Mouse (Mus musculus) embryonic facial prominence, embryonic 12.5 days (tissue): ENCODE measurements at regions not wholly inside any gene's neighbourhood (a gene's known extent, or its start where the extent isn't known, plus 50 kb on each side); places are given as distances from the start of the nearest gene placed in this dataset.
A peak's percentile ranks its signal among the peaks of the same experiment; 100 is the strongest.

ENCODE experiments used
- ATAC-seq: fragments of 200-750 bp; cut with Nextera tagmentation; 2 replicates; pipeline ENCODE4 v1.8.0; 2017; ENCODE audit not compliant: insufficient number of reproducible peaks, insufficient read depth, low FRiP score, low TSS enrichment
- H3K27ac ChIP-seq: fragments of 300-500 bp; sonication (generic); 2 replicates; pipeline ENCODE4 v1.5.1; 2016; ENCODE audit warnings: mild to moderate bottlenecking
- H3K27me3 ChIP-seq: fragments of 300-500 bp; sonication (generic); 2 replicates; pipeline ENCODE4 v1.6.1; 2016; ENCODE audit warnings: mild to moderate bottlenecking, moderate library complexity
- H3K36me3 ChIP-seq: fragments of 300-500 bp; sonication (generic); 2 replicates; pipeline ENCODE4 v1.6.1; 2016; ENCODE audit warnings: mild to moderate bottlenecking
- H3K4me1 ChIP-seq: fragments of 300-500 bp; sonication (generic); 2 replicates; pipeline ENCODE4 v1.6.1; 2016
- H3K4me2 ChIP-seq: fragments of 300-500 bp; sonication (generic); replicated peaks from 2 replicates; pipeline ENCODE4 v1.6.1; 2016; ENCODE audit warnings: mild to moderate bottlenecking, moderate library complexity
- H3K4me3 ChIP-seq: fragments of 300-500 bp; sonication (generic); 2 replicates; pipeline ENCODE4 v1.5.1; 2016; ENCODE audit warnings: mild to moderate bottlenecking
- H3K9ac ChIP-seq: fragments of 300-500 bp; sonication (generic); 2 replicates; pipeline ENCODE4 v1.6.1; 2016; ENCODE audit warnings: mild to moderate bottlenecking, moderate library complexity
- H3K9me3 ChIP-seq: fragments of 300-500 bp; sonication (generic); 2 replicates; pipeline ENCODE4 v1.6.1; 2016; ENCODE audit warnings: mild to moderate bottlenecking, moderate library complexity
- WGBS: fragments of 180-500 bp; shearing (Covaris S2); methylation state at CpG from one replicate; pipeline ENCODE4 v1.1.7; 2016; 5-methylcytosine and 5-hydroxymethylcytosine counted together

DNA sequence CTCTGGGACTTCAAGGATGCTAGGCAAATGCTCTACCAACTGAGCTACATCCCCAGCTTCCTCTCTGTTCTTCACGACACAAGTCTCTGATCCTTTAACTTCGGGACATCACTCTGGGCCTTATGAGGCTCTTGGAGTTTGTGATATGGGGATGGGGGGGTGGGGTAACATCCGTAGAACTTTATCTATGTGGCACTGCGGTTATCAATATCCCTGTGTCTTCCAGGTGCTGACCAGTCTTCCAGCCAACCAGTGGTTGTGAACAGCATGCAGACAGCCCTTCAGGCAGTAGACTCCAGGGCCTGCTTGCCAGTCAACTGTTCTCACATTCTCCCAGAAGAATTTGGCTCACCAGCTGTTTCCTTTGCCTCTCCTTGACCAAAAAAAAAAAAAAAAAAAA is 244.7 kb upstream of the Hs6st1 start:
- no peaks in the 10 kb centered on the region for H3K9me3 ChIP-seq
- peaks cover 18% of the 10 kb centered on the region for H3K4me1 ChIP-seq
- WGBS, result 89% methylated on average over 4 of the region's 4 CpGs
- no peak overlapping the region for H3K4me2 ChIP-seq
- no peak overlapping the region for H3K9ac ChIP-seq
- ATAC-seq, result no peak
- no peaks in the 10 kb centered on the region for H3K36me3 ChIP-seq
- H3K27me3 ChIP-seq, result no peaks in the 10 kb centered on the region
- H3K27ac ChIP-seq, result no peak overlapping the region
- H3K4me3 ChIP-seq, result no peak overlapping the region

DNA sequence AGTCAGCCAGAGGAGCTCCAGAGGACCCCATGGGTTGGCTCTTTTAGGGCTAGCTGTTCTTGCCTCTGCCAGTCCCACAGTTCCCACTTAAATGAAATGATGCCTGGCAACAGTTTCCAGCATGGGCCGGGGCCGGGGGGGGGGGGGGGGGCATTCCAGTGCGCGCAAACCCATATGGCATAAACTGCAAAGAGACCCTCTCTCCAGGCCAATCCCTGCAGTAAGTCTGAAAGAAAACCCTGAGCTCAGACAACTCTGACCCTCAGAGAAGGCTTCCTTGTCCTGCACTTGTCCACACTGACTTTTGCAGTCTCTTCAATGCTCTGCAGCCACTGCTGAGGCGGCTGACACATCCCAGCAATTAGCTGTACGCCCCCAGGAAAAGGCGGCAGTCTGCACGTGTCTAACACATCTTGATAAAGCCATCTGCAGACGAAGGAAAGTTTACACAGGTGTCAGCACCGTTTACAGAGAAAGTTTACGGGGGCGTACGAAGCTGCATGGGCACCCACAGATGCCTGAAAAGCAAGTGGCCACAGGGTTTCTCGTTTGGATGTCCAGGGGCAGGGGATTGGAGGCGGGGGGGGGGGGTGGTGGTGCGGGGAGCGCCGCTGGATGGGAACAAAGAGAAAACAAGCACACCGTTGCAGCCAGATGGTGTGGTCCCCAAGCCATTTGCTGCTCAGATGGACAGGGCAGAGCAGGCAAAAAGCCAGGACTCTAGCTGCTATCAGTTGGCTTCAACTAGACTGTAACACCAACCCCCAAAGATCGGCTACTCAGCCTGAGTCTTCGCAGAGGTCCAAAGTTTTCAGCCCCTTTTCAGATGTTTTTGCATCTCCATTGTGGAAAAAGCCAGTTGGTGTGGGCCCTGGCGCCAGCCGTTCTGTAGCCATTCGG is 244.0 kb upstream of the Hs6st1 start:
- Histone ChIP-seq H3K4me1 (peaks cover 18% of the 10 kb centered on the region), H3K4me3 (no peak overlapping the region), H3K9me3 (no peaks in the 10 kb centered on the region), H3K36me3 (no peaks in the 10 kb centered on the region), H3K27me3 (no peaks in the 10 kb centered on the region), H3K27ac (peak overlapping the region; percentile 23; the same call in 1 of the 2 replicates), H3K9ac (no peak overlapping the region), H3K4me2 (no peak overlapping the region)
- ATAC-seq, result no peak
- 54% methylated on average over 24 of the region's 24 CpGs for WGBS

DNA sequence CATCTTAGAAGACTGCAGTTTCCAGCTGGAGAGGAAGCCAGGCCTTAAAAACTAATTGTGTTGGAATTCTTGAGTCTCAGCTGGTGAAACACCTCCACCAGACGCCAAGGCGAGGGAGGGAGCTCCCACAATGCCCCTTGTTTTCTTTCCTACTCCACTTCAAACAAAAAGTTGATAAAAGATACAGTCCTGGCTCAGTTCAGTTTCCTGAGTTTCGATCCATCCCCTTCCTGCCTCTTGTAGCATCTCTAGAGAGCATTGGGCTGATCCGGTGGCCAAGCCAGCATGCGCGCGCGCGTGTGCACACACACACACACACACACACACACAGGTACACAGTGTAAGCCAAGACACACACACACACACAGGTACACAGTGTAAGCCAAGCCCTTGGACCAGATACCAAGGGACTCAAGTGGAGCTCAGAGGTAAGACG is 242.7 kb upstream of the Hs6st1 start:
- H3K27me3 ChIP-seq, result no peaks in the 10 kb centered on the region
- H3K4me3 ChIP-seq, result no peak overlapping the region
- no peaks in the 10 kb centered on the region for H3K9me3 ChIP-seq
- WGBS, result 57% methylated on average over 10 of the region's 10 CpGs
- H3K27ac ChIP-seq, result peak overlapping the region; percentile 36; the same call in 1 of the 2 replicates
- H3K9ac ChIP-seq, result no peak overlapping the region
- 0 out of 2 replicates have a peak overlapping the region, but pooled peaks have one; percentile 21 for H3K4me2 ChIP-seq
- peaks cover 18% of the 10 kb centered on the region for H3K4me1 ChIP-seq
- H3K36me3 ChIP-seq, result no peaks in the 10 kb centered on the region
- ATAC-seq, result peak; percentile 65

DNA sequence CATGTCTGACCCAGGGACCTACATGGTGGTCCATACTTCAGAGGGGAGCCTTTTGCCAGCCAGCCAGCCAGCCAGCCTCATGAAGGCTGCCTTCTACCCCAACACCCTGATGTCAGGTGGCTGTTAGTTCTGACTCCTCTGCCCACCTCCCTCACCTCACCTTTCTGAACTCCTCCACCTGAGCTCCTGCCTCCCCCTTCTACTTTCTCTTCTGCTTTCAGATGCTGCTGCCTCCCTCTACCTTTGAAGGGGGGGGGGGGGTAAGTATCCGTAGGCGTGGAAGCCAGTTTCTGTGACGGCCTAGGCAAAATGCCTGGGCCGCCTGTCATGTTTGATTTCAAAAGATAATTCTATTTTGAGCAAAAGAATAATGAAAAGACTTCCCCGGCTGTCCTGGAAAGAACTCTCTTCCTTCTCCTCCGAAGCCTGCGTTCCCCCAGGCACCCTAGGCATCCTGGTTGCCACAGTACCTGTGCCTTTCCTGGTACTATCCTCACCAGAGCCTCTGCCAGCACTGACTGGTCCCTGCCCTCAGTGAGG is 241.6 kb upstream of the Hs6st1 start:
- Histone ChIP-seq H3K4me2 (no peak overlapping the region), H3K4me3 (no peak overlapping the region), H3K27me3 (no peaks in the 10 kb centered on the region), H3K27ac (no peak overlapping the region), H3K4me1 (peaks cover 18% of the 10 kb centered on the region), H3K36me3 (no peaks in the 10 kb centered on the region), H3K9me3 (no peaks in the 10 kb centered on the region), H3K9ac (no peak overlapping the region)
- ATAC-seq, result no peak
- WGBS, result 69% methylated on average over 7 of the region's 7 CpGs

DNA sequence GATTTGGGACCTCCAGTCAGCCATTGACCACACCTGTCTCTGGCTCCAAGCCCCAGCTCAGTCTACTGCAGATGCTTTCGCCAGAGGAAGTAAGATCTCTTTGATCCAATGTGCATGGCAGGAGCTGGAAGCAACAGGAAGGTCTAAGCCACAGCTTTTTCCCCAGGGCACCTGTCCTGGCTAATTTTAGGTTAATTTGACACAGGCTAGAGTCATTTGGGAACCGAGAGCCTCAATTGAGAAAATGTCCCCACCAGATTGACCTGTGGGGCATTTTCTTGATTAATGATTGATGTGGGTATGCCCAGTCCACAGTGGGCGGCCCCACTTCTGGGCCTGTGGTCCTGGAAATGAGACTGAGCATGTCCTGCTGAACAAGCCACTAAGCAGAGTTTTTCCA is 240.7 kb upstream of the Hs6st1 start:
- no peaks in the 10 kb centered on the region for H3K27me3 ChIP-seq
- no peak overlapping the region for H3K4me3 ChIP-seq
- 37% methylated on average over 3 of the region's 3 CpGs for WGBS
- H3K9ac ChIP-seq, result no peak overlapping the region
- no peak overlapping the region for H3K27ac ChIP-seq
- H3K36me3 ChIP-seq, result no peaks in the 10 kb centered on the region
- no peaks in the 10 kb centered on the region for H3K9me3 ChIP-seq
- no peak overlapping the region for H3K4me2 ChIP-seq
- H3K4me1 ChIP-seq, result peaks cover 15% of the 10 kb centered on the region
- no peak for ATAC-seq

DNA sequence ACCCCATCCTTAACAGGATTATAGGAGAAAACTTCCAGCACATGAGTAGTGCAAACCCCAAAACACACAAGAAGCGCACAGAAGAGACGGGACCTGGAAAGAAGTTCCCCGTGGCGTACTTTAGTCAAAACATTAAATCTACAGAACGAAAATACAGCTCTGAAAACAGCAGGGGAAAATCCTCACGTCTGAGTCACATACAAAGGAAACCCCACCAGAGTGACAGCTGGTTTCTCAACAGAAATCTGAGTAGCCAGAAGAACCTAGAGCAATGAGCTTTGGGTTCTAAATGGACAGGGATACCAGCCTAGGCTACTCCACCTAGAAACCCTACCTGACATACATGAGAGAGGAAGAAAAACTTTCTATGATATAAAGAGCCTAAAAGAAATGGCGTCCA is 234.0 kb upstream of the Hs6st1 start:
- Histone ChIP-seq H3K9ac (no peak overlapping the region), H3K27me3 (no peaks in the 10 kb centered on the region), H3K9me3 (no peaks in the 10 kb centered on the region), H3K36me3 (no peaks in the 10 kb centered on the region), H3K4me1 (no peaks in the 10 kb centered on the region), H3K4me3 (no peak overlapping the region), H3K4me2 (no peak overlapping the region), H3K27ac (no peak overlapping the region)
- ATAC-seq, result no peak
- WGBS, result 74% methylated on average over 7 of the region's 7 CpGs

DNA sequence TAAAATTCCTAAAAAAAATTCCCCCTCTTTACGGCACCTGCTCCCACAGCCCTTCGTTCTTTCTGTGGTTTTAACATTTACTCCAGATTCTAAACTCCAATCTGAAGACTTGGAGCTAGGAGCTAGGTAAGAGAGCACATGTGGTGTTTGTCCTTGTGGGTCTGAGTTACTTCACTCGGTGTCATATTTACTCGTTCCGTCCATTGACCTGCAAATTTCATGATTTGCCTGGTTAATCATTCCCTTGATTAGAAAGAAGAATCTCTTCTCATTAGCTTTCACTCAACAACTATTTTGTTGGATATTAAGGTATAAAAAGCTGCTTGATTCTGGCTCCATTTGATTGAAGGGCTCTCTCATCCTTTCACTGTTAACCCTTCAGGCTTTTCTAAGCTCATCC is 231.6 kb upstream of the Hs6st1 start:
- no peaks in the 10 kb centered on the region for H3K9me3 ChIP-seq
- no peak overlapping the region for H3K27ac ChIP-seq
- no peaks in the 10 kb centered on the region for H3K36me3 ChIP-seq
- H3K27me3 ChIP-seq, result no peaks in the 10 kb centered on the region
- H3K9ac ChIP-seq, result no peak overlapping the region
- no peak overlapping the region for H3K4me3 ChIP-seq
- ATAC-seq, result no peak
- WGBS, result 74% methylated on average over 5 of the region's 5 CpGs
- H3K4me1 ChIP-seq, result no peaks in the 10 kb centered on the region
- no peak overlapping the region for H3K4me2 ChIP-seq

DNA sequence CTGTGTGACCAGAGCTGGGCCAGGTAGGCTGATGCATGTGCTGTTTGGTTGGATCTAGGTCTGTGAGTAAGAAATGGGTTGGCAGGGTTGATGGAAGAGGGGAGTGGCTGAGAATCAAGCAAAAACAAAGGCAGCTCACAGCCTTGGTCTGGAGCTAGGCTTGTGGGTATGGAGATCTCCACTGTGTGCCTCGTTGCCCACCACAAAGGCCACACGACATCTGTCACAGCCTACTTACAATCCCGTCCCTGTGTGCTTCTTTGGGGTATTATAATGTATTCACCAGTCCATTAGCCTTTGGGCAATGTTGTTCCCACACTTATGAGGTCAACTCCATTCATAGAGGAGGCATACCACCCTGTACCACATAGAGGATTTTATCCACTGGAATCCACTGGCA is 229.6 kb upstream of the Hs6st1 start:
- no peaks in the 10 kb centered on the region for H3K27me3 ChIP-seq
- no peak for ATAC-seq
- H3K4me2 ChIP-seq, result no peak overlapping the region
- no peaks in the 10 kb centered on the region for H3K9me3 ChIP-seq
- no peak overlapping the region for H3K4me3 ChIP-seq
- no peak overlapping the region for H3K27ac ChIP-seq
- H3K4me1 ChIP-seq, result no peaks in the 10 kb centered on the region
- WGBS, result 87% methylated on average over 3 of the region's 3 CpGs
- no peak overlapping the region for H3K9ac ChIP-seq
- no peaks in the 10 kb centered on the region for H3K36me3 ChIP-seq

DNA sequence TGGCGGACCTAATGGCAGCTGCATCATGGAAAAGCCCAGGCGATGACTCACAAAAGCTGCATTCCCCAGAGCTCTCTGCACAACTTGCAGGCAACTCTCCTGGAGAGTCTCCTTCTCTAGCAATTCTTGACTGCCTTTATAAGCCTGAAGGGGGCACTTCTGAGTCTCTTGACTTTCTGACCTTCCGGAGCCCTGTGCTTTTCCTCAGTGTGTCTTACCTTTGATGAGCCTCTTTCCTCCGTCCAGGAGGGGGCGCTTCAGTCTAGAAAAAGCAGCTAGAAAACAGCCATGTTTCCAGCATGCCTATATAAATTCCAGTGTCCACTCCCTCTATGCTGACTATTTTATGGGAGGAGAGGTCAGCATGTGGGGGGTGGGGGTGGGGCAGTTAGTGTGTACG is 228.8 kb upstream of the Hs6st1 start:
- no peak overlapping the region for H3K9ac ChIP-seq
- H3K27me3 ChIP-seq, result no peaks in the 10 kb centered on the region
- no peak overlapping the region for H3K27ac ChIP-seq
- no peak overlapping the region for H3K4me3 ChIP-seq
- no peak for ATAC-seq
- H3K36me3 ChIP-seq, result no peaks in the 10 kb centered on the region
- no peaks in the 10 kb centered on the region for H3K9me3 ChIP-seq
- WGBS, result 75% methylated on average over 6 of the region's 6 CpGs
- no peak overlapping the region for H3K4me2 ChIP-seq
- H3K4me1 ChIP-seq, result no peaks in the 10 kb centered on the region

DNA sequence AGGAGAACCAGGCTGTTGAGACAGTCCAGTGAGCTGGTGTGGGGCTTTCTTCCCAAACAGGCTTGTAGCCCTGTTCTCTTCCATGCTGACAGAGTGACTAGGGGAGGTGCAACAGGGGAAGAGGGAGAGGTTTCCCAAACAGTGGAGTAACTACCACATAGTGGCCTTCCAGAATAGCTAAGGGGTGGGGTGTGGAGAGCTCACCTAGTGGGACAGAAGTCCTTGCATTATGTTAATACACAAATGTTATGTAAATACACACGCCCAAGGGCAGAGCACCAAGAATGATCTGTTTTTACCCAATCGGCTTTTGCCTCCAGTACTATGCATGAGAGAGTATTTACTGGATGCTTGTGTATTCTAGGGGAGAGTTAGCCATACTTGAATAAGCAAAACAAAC is 226.6 kb upstream of the Hs6st1 start:
- Histone ChIP-seq H3K4me3 (no peak overlapping the region), H3K9ac (no peak overlapping the region), H3K27ac (no peak overlapping the region), H3K4me2 (no peak overlapping the region), H3K36me3 (no peaks in the 10 kb centered on the region), H3K27me3 (no peaks in the 10 kb centered on the region), H3K9me3 (no peaks in the 10 kb centered on the region), H3K4me1 (no peaks in the 10 kb centered on the region)
- no peak for ATAC-seq
- WGBS, result 85% methylated on average over 2 of the region's 2 CpGs

DNA sequence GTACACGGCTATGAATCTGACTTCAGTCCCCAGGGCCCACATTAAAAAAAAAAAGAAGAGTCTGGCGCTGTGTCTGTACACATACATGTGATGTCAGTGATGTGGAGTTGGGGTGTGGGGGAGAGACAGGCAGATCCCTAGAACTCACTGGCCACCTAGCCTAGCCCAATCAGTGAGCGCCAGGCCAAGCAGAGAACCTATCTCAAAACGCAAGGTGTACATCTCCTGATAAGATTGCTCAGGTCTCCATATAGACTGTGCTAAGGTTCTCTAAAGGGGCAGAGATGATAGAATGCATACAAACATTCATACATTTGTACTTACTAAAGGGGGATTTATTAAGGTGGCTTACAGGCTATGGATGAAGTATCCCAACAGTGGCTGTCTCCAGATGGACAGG is 225.5 kb upstream of the Hs6st1 start:
- no peak for ATAC-seq
- 93% methylated on average over 4 of the region's 4 CpGs for WGBS
- no peaks in the 10 kb centered on the region for H3K9me3 ChIP-seq
- no peak overlapping the region for H3K4me3 ChIP-seq
- no peaks in the 10 kb centered on the region for H3K27me3 ChIP-seq
- no peak overlapping the region for H3K4me2 ChIP-seq
- H3K9ac ChIP-seq, result no peak overlapping the region
- H3K36me3 ChIP-seq, result no peaks in the 10 kb centered on the region
- no peak overlapping the region for H3K27ac ChIP-seq
- H3K4me1 ChIP-seq, result no peaks in the 10 kb centered on the region

DNA sequence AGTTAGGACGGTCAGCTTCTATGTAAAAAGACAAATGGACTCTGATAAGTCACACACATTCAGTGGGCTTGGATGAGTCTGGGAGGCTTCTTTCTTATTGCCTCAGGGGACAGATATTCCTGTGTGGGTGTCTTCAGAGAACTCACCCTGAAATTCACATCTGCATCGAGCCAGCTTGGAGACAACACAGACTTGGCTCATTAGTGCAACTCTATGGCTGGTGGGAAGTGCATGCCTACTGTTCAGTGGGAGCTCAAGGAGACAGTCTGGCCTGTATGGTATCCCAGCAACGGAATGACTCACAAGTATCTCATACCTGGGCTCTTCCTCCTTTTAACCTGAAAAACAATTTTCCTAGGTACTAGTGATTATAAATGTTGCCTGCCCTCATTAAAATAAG is 224.6 kb upstream of the Hs6st1 start:
- Histone ChIP-seq H3K9me3 (no peaks in the 10 kb centered on the region), H3K36me3 (no peaks in the 10 kb centered on the region), H3K27me3 (no peaks in the 10 kb centered on the region), H3K4me2 (no peak overlapping the region), H3K27ac (no peak overlapping the region), H3K9ac (no peak overlapping the region), H3K4me1 (no peaks in the 10 kb centered on the region), H3K4me3 (no peak overlapping the region)
- no peak for ATAC-seq
- WGBS, result 70% methylated on average over 3 of the region's 3 CpGs
